Mouse (Mus musculus) embryonic facial prominence, embryonic 15.5 days (tissue): ENCODE data around the gene Gltp. TPM values are rescaled to one million over a fixed set of nuclear protein-coding genes. Genes with fewer than 3 reads are reported as not detected.

Experiments used
- ATAC-seq: fragments of 200-750 bp; cut with Nextera tagmentation; 2 replicates; pipeline ENCODE4 v1.8.0; 2017; ENCODE audit warnings: low read depth, moderate TSS enrichment; ENCODE audit not compliant: insufficient number of reproducible peaks, low FRiP score, low TSS enrichment
- H3K27ac ChIP-seq: fragments of 300-500 bp; sonication (generic); replicated peaks from 2 replicates; pipeline ENCODE4 v1.5.1; 2015; ENCODE audit warnings: mild to moderate bottlenecking, inconsistent platforms
- H3K27me3 ChIP-seq: fragments of 300-500 bp; sonication (generic); 2 replicates; pipeline ENCODE4 v1.6.1; 2015; ENCODE audit warnings: inconsistent platforms
- H3K36me3 ChIP-seq: fragments of 300-500 bp; sonication (generic); 2 replicates; pipeline ENCODE4 v1.6.1; 2015; ENCODE audit warnings: mild to moderate bottlenecking, inconsistent platforms
- H3K4me1 ChIP-seq: fragments of 300-500 bp; sonication (generic); 2 replicates; pipeline ENCODE4 v1.6.1; 2015; ENCODE audit warnings: inconsistent platforms
- H3K4me2 ChIP-seq: fragments of 300-500 bp; sonication (generic); replicated peaks from 2 replicates; pipeline ENCODE4 v1.6.1; 2015; ENCODE audit warnings: mild to moderate bottlenecking, inconsistent platforms
- H3K4me3 ChIP-seq: fragments of 300-500 bp; sonication (generic); replicated peaks from 2 replicates; pipeline ENCODE4 v1.5.1; 2015; ENCODE audit warnings: mild to moderate bottlenecking, inconsistent platforms
- H3K9ac ChIP-seq: fragments of 300-500 bp; sonication (generic); 2 replicates; pipeline ENCODE4 v1.6.1; 2015; ENCODE audit warnings: inconsistent platforms
- H3K9me3 ChIP-seq: fragments of 300-500 bp; sonication (generic); replicated peaks from 2 replicates; pipeline ENCODE4 v1.6.1; 2016; ENCODE audit warnings: inconsistent platforms
- WGBS: fragments of 180-500 bp; shearing (Covaris S2); methylation state at CpG from one replicate; pipeline ENCODE4 v1.1.7; 2015; 5-methylcytosine and 5-hydroxymethylcytosine counted together
- polyA plus RNA-seq: library from polyadenylated mRNA; unstranded; fragments of >200 nt; fragmentation: Nextera tagmentation; extraction: Ambion mirVana; gene quantifications from 2 replicates; pipeline ENCODE4 v1.2.1, GENCODE M21; 2015

Gene Gltp
- polyA plus RNA-seq, 1 experiment from 2014 or later = 358 TPM

- Histone ChIP-seq H3K4me3 (no peak overlapping the region), H3K27me3 (no peaks in the 10 kb centered on the region), H3K27ac (no peak overlapping the region), H3K4me1 (no peaks in the 10 kb centered on the region), H3K9me3 (no peaks in the 10 kb centered on the region), H3K4me2 (no peak overlapping the region), H3K36me3 (no peaks in the 10 kb centered on the region), H3K9ac (no peak overlapping the region)
- WGBS = 55% methylated on average over 7 of the region's 7 CpGs
- ATAC-seq = no peak
These were observed 8.2 kb upstream of the Gltp start for GRCm38 (mm10) chr5:114699015-114699414.

- Histone ChIP-seq H3K4me2 (no peak overlapping the region), H3K27me3 (no peaks in the 10 kb centered on the region), H3K9me3 (no peaks in the 10 kb centered on the region), H3K4me3 (no peak overlapping the region), H3K4me1 (no peaks in the 10 kb centered on the region), H3K27ac (no peak overlapping the region), H3K36me3 (no peaks in the 10 kb centered on the region), H3K9ac (no peak overlapping the region)
- WGBS = 84% methylated on average over 19 of the region's 19 CpGs
- ATAC-seq = no peak
These were observed 7.4 kb upstream of the Gltp start for GRCm38 (mm10) chr5:114698044-114698746.

DNA sequence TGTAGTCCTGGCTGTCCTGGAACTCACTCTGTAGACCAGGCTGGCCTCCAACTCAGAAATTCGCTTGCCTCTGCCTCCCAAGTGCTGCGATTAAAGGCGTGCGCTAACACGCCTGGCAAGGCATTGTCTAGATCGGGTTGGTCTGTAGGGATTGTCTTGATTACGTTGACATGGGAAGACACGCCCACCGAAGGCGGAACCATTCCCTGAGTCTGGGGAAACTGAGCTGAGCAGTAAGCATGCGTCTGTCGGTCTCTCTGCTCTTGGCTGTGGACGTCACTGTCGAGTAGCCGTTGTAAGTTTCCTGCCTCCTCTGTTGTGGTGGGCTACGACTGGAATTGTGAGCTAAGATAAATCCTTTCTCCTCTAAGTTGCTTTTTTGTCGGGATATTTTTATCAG, 6.2 kb upstream of the Gltp start:
- H3K4me2 ChIP-seq = no peak overlapping the region
- 82% methylated on average over 17 of the region's 17 CpGs for WGBS
- no peaks in the 10 kb centered on the region for H3K27me3 ChIP-seq
- H3K4me1 ChIP-seq = no peaks in the 10 kb centered on the region
- H3K9ac ChIP-seq = no peak overlapping the region
- no peak overlapping the region for H3K27ac ChIP-seq
- no peak overlapping the region for H3K4me3 ChIP-seq
- H3K9me3 ChIP-seq = no peaks in the 10 kb centered on the region
- ATAC-seq = no peak
- H3K36me3 ChIP-seq = no peaks in the 10 kb centered on the region

- no peaks in the 10 kb centered on the region for H3K9me3 ChIP-seq
- H3K4me2 ChIP-seq = no peak overlapping the region
- 71% methylated on average over 5 of the region's 5 CpGs for WGBS
- no peak for ATAC-seq
- H3K27me3 ChIP-seq = no peaks in the 10 kb centered on the region
- no peak overlapping the region for H3K9ac ChIP-seq
- H3K36me3 ChIP-seq = no peaks in the 10 kb centered on the region
- H3K4me3 ChIP-seq = no peak overlapping the region
- peaks cover 4% of the 10 kb centered on the region for H3K4me1 ChIP-seq
- no peak overlapping the region for H3K27ac ChIP-seq
These were observed 5.0 kb upstream of the Gltp start for GRCm38 (mm10) chr5:114695775-114696174.

DNA sequence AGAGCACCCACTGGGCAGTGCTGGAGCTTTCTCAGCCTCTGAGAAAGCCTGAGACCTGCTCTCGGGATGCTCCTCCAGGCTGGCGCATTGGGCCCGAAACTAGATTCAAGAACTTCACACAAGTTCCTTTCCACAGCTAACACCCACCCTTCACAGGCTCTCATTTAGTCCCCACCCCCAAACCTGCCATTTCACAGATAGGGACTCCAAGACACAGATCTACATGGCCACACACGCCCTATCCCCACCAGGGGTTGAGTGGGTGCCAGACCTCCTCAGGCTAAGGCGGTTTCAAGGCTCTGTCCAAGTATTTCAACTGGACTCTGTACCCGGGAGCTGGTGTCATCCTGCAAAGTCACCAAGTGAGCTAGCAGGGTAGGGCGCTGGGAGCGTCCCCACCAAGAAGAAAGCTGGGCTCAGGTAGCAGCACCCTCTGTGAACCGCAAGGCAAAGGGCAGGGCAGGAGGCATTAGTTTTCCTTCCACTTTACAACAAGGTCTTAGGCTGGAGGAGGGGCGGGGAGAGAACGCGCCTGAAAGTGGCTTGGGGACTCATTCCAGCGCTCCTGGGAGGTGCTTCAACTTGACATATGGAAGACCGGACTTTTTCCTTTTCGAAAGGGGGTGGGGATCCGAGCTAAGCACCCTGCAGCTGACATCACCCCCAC, 951 bp downstream of the Gltp start:
- Histone ChIP-seq H3K4me2 (peak overlapping the region; percentile 82), H3K4me3 (peak overlapping the region; percentile 85), H3K4me1 (peaks cover 29% of the 10 kb centered on the region), H3K9ac (peak overlapping the region; percentile 75), H3K27me3 (no peaks in the 10 kb centered on the region), H3K27ac (peak overlapping the region; percentile 78), H3K9me3 (no peaks in the 10 kb centered on the region), H3K36me3 (no peaks in the 10 kb centered on the region)
- no peak for ATAC-seq
- WGBS = 17% methylated on average over 16 of the region's 16 CpGs

DNA sequence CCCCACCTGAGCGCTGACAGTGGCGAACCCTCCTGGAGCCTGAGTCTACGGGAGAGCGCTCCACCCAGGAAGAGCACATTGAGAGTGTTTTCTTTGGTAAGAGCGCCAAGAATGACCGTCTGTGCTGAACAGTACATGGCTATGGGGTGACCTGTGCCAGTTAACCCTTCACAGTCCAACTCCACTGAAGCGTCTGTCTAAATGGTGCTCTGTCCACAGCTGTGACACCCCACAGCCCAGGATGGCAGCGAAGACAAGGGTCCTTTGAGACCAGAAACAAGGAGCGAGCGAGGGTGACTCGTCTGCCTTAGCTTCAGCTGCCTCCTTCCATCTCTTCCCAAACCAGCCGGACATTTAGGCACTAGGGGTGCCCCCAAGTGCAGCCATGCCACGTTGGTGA, 2.1 kb downstream of the Gltp start:
- Histone ChIP-seq H3K27me3 (no peaks in the 10 kb centered on the region), H3K4me2 (peak overlapping the region; percentile 82; the same call in 1 of the 2 replicates), H3K27ac (peak overlapping the region; percentile 39; the same call in 1 of the 2 replicates), H3K9me3 (no peaks in the 10 kb centered on the region), H3K4me1 (peaks cover 38% of the 10 kb centered on the region), H3K9ac (no peak overlapping the region), H3K4me3 (peak overlapping the region; percentile 85), H3K36me3 (no peaks in the 10 kb centered on the region)
- WGBS = 83% methylated on average over 13 of the region's 13 CpGs
- ATAC-seq = no peak

GRCm38 (mm10) chr5:114687901-114688300, 2.9 kb downstream of the Gltp start:
- Histone ChIP-seq H3K27me3 (no peaks in the 10 kb centered on the region), H3K9ac (no peak overlapping the region), H3K4me3 (no peak overlapping the region), H3K9me3 (no peaks in the 10 kb centered on the region), H3K4me1 (peaks cover 41% of the 10 kb centered on the region), H3K27ac (no peak overlapping the region), H3K36me3 (no peaks in the 10 kb centered on the region), H3K4me2 (no peak overlapping the region)
- ATAC-seq = no peak

DNA sequence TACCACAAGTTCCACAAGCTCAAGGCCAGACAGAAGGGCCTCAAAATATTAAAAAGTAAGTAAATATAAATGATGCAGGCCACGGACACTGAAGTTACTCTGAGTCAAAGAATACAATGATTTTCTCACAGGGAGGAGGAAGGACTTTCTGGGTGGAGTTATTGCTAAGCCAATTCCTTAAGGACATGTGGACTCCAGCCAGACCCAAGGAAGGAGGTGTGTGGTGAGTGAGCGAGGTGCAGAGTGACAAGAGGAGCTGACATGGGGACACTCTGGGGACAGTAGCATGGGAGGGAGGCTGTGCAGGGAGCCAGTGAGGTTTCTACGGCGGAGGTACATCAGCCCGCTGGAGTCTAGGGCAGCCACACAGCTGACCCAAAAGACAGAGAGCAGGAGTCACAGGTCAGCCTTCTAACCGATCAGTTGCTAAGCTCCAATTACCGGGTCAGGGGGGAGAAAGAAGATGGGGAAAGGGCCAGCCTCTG, 4.0 kb downstream of the Gltp start:
- H3K27me3 ChIP-seq = no peaks in the 10 kb centered on the region
- H3K9me3 ChIP-seq = no peaks in the 10 kb centered on the region
- WGBS = 56% methylated on average over 7 of the region's 7 CpGs
- H3K4me2 ChIP-seq = no peak overlapping the region
- H3K4me3 ChIP-seq = no peak overlapping the region
- no peak overlapping the region for H3K27ac ChIP-seq
- no peaks in the 10 kb centered on the region for H3K36me3 ChIP-seq
- H3K4me1 ChIP-seq = peaks cover 49% of the 10 kb centered on the region
- H3K9ac ChIP-seq = no peak overlapping the region
- ATAC-seq = no peak

DNA sequence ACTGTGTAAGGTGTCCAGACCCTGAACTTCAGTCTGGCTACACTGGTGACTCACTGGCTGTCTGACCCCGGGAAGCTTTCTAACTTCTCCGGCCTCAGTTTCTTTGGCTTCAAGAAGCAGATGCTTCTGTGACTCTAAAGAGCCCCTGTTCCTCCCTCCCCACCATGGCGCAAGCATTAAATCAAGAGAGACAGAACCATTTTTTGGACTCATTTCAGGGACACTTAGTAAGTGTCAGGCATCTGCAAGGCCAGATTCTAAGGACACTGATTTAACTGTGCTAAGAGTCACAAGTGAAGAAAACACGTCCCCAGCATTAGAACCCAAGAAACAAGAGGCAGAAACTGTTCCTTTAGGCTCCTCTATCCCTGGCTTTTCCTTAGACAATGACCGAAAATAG, 4.8 kb downstream of the Gltp start:
- H3K4me1 ChIP-seq = peaks cover 53% of the 10 kb centered on the region
- H3K4me2 ChIP-seq = no peak overlapping the region
- no peak for ATAC-seq
- H3K9me3 ChIP-seq = no peaks in the 10 kb centered on the region
- WGBS = 91% methylated on average over 5 of the region's 5 CpGs
- H3K27me3 ChIP-seq = no peaks in the 10 kb centered on the region
- no peak overlapping the region for H3K27ac ChIP-seq
- H3K4me3 ChIP-seq = no peak overlapping the region
- H3K9ac ChIP-seq = no peak overlapping the region
- no peaks in the 10 kb centered on the region for H3K36me3 ChIP-seq

DNA sequence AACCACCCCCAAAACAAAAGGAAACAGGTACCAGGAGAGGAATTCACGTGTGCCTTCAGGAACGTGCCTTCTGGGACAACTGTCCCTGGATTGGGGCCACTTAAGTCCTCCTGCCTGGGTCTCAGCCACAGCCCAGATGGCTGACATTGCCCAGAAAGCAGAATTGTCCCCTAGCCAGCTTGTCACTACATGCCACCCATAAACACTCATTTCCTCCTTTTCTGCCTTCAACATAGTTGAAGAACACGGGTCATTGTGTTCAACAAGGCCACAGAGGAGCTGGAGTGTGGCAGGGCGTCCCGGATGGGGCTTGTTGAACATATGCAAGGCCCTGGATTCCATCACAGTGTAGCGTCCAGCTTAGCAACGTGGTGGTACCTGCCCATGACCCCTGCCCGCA, 9.1 kb downstream of the Gltp start:
- no peak overlapping the region for H3K4me2 ChIP-seq
- peak overlapping the region; percentile 63 for H3K27ac ChIP-seq
- 58% methylated on average over 8 of the region's 8 CpGs for WGBS
- H3K27me3 ChIP-seq = no peaks in the 10 kb centered on the region
- no peak overlapping the region for H3K4me3 ChIP-seq
- H3K4me1 ChIP-seq = peaks cover 51% of the 10 kb centered on the region
- peaks cover 8% of the 10 kb centered on the region for H3K36me3 ChIP-seq
- H3K9ac ChIP-seq = no peak overlapping the region
- no peaks in the 10 kb centered on the region for H3K9me3 ChIP-seq
- no peak for ATAC-seq

DNA sequence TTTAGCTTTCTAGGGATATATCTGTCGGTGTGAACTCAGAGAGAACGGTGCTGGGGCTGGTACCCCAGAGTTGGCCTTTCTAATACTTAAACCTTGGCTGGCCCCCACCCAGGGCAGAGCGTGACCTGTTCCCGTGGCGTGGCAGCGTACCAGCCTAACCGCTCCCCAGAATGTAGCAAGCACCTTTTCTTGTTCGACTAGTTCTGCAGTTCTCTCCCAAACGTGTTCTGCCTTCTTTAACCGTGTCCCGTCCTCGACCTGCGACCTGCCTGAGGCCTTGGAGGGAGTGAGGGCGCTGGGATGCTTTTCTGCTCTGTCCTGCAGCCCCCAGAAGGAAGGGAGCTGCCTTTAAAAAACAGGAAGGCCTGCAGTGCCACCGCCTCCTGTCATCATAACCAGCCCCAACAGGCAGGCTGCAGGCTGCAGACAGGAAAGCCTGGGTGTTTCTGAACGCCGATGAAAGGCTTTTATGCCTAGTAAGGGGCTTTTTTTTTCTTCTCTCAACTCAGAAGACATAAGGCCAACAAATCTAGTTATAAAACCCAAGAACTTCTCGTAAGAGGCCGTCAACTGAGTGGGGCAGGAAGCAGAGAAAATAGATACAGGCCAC, 10.0 kb downstream of the Gltp start:
- Histone ChIP-seq H3K9ac (no peak overlapping the region), H3K4me1 (peaks cover 51% of the 10 kb centered on the region), H3K4me2 (no peak overlapping the region), H3K27ac (peak overlapping the region; percentile 63), H3K27me3 (no peaks in the 10 kb centered on the region), H3K36me3 (peaks cover 16% of the 10 kb centered on the region), H3K4me3 (no peak overlapping the region), H3K9me3 (no peaks in the 10 kb centered on the region)
- no peak for ATAC-seq
- 47% methylated on average over 19 of the region's 19 CpGs for WGBS
